Mouse (Mus musculus) E14TG2a.4 (cell line): Measurements from ENCODE around the gene Ces3a.

ENCODE experiments used
- CTCF ChIP-seq: conservative IDR thresholded peaks from 2 replicates; pipeline ENCODE4 v1.5.1; 2014; ENCODE audit warnings: low read length
- NANOG ChIP-seq: IDR thresholded peaks from 2 replicates; pipeline ENCODE4 v1.6.1; 2014; ENCODE audit warnings: borderline replicate concordance, low read length, mixed read lengths
- POU5F1 ChIP-seq: IDR thresholded peaks from 2 replicates; pipeline ENCODE4 v1.6.1; 2014; ENCODE audit warnings: low read length, borderline replicate concordance

DNA sequence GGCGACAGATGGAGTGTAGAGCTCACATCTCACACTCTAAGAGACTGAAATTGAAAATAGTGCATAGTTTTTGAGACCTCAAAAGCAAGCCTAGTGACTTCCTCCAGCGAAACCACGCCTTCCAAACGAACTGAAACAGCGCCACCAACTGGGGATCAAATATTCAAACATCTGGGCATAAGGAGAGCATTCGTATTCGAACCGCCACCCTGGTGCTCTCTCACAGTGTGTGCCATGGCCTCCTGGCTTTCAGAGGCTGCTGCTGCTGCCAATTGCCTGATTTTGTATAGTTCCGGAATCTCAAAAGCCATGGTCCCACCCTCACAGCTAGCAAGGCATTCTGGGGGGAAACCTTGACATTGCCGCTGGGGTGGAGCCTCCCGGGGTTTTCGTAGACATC is 37.3 kb upstream of the Ces3a start:
- TF ChIP-seq CTCF (no peak), POU5F1 (no peak), NANOG (no peak)
